Mouse (Mus musculus): ENCODE results near the gene Abca4. TPM values are rescaled to one million over a fixed set of nuclear protein-coding genes. Genes with fewer than 3 reads are reported as not detected.

Abca4 gene
- polyA plus RNA-seq, 1 experiment: not detected

DNA sequence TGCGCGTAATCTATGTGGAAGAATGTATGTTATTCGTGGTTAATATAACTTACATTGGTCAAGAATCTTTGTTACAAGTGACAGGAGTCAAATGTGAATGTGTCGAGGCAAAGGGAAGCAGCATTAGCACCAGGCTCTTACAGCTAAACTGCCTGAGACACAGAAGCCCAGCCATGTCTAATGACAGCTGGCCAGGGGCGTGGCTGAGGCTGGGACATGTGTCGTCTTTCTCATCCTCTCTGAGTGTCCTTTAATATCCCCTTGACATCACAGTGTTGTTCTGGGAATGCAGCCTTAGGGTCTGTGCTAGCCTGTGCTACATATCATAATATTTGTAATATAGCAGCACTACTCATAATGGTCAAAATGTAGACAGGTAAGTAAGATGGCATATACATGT, 3.7 kb upstream of the Abca4 start:
- Histone ChIP-seq H3K27ac (ENCODE audit: control insufficient read depth, insufficient read depth, low read depth, low read length, poor library complexity) (no peak overlapping the region), H3K4me3 (replicated peaks; ENCODE audit: control insufficient read depth, low read depth, low read length) (no peak overlapping the region), H3K4me1 (ENCODE audit: control insufficient read depth, insufficient read depth, low read length) (no peaks in the 10 kb centered on the region; the same call in 1 of the 2 replicates)
- TF ChIP-seq POLR2A (IDR thresholded peaks at IDR 0.05; ENCODE audit: borderline replicate concordance, control insufficient read depth, low read depth, low read length): no peak
- no peak for TF ChIP-seq CTCF (IDR thresholded peaks at IDR 0.05; ENCODE audit: control insufficient read depth, insufficient read depth, low read length)
- 81% methylated on average over 6 of the region's 6 CpGs for WGBS

DNA sequence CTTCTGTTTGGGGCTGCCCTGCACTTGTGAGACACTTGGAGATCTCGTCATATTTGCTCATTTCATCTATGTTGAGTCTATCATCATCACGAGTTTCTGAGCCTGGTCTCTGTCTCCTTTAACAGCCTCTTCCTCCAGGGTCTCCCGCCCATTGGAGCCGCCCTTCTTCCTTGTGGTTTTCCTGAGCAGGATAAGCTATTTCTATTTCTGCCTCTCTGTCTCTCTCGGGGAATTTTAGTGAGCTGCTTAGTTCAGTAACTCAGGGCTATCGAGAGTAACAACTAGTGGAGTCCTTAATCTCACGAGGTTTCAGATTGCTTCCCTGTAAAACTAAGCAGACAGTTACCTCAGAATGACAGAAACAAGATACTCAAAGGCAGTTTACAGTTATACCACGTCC, 1.1 kb upstream of the Abca4 start:
- no peak overlapping the region for H3K4me3 ChIP-seq (replicated peaks; ENCODE audit: control insufficient read depth, low read depth, low read length)
- TF ChIP-seq CTCF (IDR thresholded peaks at IDR 0.05; ENCODE audit: control insufficient read depth, insufficient read depth, low read length) (no peak), POLR2A (IDR thresholded peaks at IDR 0.05; ENCODE audit: borderline replicate concordance, control insufficient read depth, low read depth, low read length) (no peak)
- no peaks in the 10 kb centered on the region; the same call in 1 of the 2 replicates for H3K4me1 ChIP-seq (ENCODE audit: control insufficient read depth, insufficient read depth, low read length)
- 4% methylated on average over 8 of the region's 8 CpGs for WGBS
- H3K27ac ChIP-seq (ENCODE audit: control insufficient read depth, insufficient read depth, low read depth, low read length, poor library complexity): no peak overlapping the region

DNA sequence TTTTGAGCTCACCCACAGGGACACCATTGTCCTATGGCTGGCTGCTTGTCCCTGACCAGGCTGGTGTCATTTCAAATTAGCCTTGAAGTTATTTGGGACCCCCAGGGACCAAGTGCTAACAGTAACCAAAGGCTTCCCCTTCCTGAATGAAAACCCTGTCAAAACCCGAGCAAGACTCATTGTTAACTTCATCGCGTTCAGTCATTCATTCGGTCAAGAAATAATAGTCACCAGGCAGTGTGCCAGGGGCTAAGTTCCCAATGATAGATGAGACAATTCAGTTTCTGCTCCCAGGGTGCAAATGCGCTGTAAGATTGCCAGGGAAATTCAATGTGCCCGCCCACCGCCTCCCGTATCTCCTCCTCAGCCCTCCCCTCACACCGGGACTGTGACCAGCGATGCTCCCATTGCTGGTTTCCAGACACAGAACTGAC, 2.0 kb downstream of the Abca4 start:
- H3K4me1 ChIP-seq (ENCODE audit: control insufficient read depth, insufficient read depth, low read length): no peaks in the 10 kb centered on the region; the same call in 1 of the 2 replicates
- H3K4me3 ChIP-seq (replicated peaks; ENCODE audit: control insufficient read depth, low read depth, low read length): no peak overlapping the region
- no peak overlapping the region for H3K27ac ChIP-seq (ENCODE audit: control insufficient read depth, insufficient read depth, low read depth, low read length, poor library complexity)
- TF ChIP-seq POLR2A (IDR thresholded peaks at IDR 0.05; ENCODE audit: borderline replicate concordance, control insufficient read depth, low read depth, low read length): no peak
- no peak for TF ChIP-seq CTCF (IDR thresholded peaks at IDR 0.05; ENCODE audit: control insufficient read depth, insufficient read depth, low read length)
- 82% methylated on average over 10 of the region's 10 CpGs for WGBS

DNA sequence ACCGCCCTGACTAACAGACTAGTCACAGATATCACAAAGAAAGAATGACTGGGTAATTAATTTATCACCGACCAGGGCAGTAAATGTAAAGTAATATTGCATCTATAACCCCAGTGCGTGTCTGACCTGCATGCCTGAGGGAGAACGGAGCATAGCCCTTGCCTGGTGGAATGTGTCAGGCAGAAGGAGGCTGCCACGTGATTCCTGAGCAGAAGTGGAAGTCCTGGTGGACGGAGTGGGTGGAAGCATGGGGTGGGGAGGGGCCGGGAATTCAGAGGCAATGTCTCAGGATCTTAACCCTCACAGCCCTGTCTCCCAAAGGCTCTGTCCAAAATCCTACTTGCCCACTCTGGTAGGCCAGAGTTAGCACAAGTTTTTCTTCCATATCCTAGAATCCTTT, 3.2 kb downstream of the Abca4 start:
- TF ChIP-seq CTCF (IDR thresholded peaks at IDR 0.05; ENCODE audit: control insufficient read depth, insufficient read depth, low read length) (no peak), POLR2A (IDR thresholded peaks at IDR 0.05; ENCODE audit: borderline replicate concordance, control insufficient read depth, low read depth, low read length) (no peak)
- Histone ChIP-seq H3K27ac (ENCODE audit: control insufficient read depth, insufficient read depth, low read depth, low read length, poor library complexity) (no peak overlapping the region), H3K4me3 (replicated peaks; ENCODE audit: control insufficient read depth, low read depth, low read length) (no peak overlapping the region), H3K4me1 (ENCODE audit: control insufficient read depth, insufficient read depth, low read length) (no peaks in the 10 kb centered on the region)
- WGBS: 74% methylated on average over 7 of the region's 7 CpGs

DNA sequence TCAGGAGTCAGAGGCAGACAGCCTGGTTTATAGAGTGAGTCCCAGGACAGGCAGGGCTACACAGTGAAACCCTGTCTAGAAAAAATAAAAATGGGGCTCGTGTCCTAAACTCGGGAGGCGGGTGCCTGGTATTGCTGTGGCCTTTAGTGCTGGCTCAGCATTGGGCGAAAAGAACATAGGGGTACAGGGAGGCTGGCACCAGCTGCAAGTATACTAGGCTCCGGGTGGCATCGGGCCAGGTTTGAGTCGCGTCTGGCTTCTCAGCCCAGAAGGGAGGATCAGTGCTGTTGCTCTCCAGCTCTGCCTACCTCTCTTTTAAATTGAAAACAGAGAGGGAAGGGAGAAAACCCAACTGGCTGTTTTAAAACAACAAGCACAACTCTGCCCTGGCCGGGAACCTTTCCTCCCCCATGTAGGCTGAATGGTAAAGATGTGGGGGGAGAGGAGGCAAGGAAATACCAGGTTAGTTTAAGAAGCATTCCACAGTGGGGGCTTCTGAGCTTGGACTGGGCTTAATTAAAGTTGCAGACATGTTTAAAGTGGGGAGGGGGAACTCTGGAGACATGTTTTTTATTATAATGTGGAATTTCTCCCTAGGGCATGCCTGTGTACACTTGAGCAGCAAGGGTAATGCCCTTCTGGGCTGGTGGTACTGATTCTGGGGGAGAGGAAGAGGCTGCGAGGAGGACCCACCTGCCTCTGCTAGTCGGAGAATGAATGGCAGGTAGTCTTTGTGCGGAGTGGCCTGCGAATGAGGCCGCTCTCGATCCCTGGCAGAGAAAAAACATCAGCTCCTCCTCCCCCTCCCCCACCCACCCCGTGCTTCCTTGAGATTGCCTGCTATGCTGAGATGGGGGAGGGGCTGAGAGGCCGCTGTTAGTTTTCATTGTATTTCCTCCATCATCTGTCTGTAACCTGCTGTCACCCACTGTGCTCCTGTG, 3.9 kb downstream of the Abca4 start:
- WGBS: 52% methylated on average over 17 of the region's 17 CpGs
- TF ChIP-seq POLR2A (IDR thresholded peaks at IDR 0.05; ENCODE audit: borderline replicate concordance, control insufficient read depth, low read depth, low read length) (no peak), CTCF (IDR thresholded peaks at IDR 0.05; ENCODE audit: control insufficient read depth, insufficient read depth, low read length) (no peak)
- H3K27ac ChIP-seq (ENCODE audit: control insufficient read depth, insufficient read depth, low read depth, low read length, poor library complexity): no peak overlapping the region

DNA sequence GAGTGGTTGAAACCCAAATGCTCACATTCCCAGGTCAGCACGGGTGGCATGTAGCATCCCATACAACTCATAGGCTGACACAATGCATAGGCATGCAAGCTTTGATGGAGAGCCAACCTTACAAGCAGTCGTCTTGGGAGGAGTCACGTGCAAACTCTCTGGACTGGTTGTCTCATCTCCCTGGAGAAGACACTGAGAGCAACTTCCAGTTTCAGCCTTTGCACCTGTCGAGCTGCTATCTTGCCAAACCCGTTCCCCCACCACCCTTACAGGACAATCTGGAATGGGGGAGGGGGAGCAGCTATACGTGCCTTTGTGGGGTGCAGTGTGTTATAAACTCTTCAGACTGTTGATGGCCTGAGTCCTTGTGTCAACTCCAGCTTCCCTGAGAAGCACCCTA, 4.9 kb downstream of the Abca4 start:
- Histone ChIP-seq H3K27ac (ENCODE audit: control insufficient read depth, insufficient read depth, low read depth, low read length, poor library complexity) (no peak overlapping the region), H3K4me3 (replicated peaks; ENCODE audit: control insufficient read depth, low read depth, low read length) (no peak overlapping the region), H3K4me1 (ENCODE audit: control insufficient read depth, insufficient read depth, low read length) (no peaks in the 10 kb centered on the region)
- WGBS: 71% methylated on average over 6 of the region's 6 CpGs
- TF ChIP-seq CTCF (IDR thresholded peaks at IDR 0.05; ENCODE audit: control insufficient read depth, insufficient read depth, low read length) (no peak), POLR2A (IDR thresholded peaks at IDR 0.05; ENCODE audit: borderline replicate concordance, control insufficient read depth, low read depth, low read length) (no peak)

More for the DNA sequence above, 3.9 kb downstream of the Abca4 start:
- no peaks in the 10 kb centered on the region for H3K4me1 ChIP-seq (ENCODE audit: control insufficient read depth, insufficient read depth, low read length)
- H3K4me3 ChIP-seq (replicated peaks; ENCODE audit: control insufficient read depth, low read depth, low read length): no peak overlapping the region

DNA sequence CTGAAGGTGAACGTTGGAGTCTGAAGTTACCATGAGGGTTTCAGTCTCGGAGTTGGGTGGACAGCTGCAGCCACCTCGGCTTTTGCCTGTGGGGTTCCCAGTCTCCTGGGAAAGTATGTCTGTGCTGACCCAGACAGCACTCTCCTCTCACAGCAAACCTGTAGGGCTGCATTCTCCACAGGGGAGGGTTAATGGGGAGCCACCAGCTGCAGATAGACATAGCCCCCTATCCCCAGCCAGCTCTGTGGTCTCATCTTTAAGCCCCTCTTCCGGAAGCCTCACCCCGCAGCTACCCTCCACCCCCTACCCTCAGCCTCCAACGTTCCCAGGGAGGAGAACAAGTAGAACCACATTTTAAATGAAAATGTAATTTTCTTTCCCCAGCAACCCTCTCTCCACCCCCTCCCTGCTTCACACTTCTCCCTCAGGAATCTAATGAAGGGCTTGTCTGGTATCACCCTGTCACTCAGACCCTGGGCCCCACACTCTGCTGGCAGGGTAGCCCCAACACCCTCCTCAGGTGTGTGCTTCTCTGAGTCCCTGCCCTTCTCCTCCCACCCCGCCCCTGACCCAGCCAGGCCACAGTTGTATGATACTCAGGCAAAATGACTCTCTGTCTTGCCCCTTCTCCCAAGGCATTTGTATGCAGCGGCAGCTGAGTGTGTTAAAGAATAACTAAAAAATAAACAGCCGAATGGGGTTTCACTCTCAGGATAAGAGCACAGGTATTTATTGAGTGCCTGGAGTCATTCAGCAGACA, 14.4 kb downstream of the Abca4 start:
- Histone ChIP-seq H3K4me1 (ENCODE audit: control insufficient read depth, insufficient read depth, low read length) (no peaks in the 10 kb centered on the region), H3K4me3 (replicated peaks; ENCODE audit: control insufficient read depth, low read depth, low read length) (no peak overlapping the region), H3K27ac (ENCODE audit: control insufficient read depth, insufficient read depth, low read depth, low read length, poor library complexity) (no peak overlapping the region)
- WGBS: 80% methylated on average over 9 of the region's 9 CpGs
- TF ChIP-seq CTCF (IDR thresholded peaks at IDR 0.05; ENCODE audit: control insufficient read depth, insufficient read depth, low read length): no peak
- no peak for TF ChIP-seq POLR2A (IDR thresholded peaks at IDR 0.05; ENCODE audit: borderline replicate concordance, control insufficient read depth, low read depth, low read length)

DNA sequence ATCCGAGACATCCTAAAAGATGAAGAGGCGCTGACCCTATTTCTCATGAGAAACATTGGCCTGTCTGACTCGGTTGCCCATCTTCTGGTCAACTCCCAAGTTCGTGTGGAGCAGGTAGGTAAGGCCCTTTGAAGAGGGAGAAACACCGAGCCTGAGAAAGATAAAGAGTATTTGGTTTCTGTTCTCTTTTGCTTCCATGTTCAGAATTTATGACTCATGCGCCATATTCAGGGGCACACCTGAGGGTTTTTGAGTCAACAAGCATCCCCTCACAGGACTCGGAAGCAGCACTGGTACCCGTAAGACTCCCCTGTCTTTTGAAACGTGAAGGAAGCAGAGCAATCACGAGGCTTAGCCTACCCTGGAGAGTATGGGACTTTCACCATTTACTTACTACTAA, 18.3 kb downstream of the Abca4 start:
- Histone ChIP-seq H3K27ac (ENCODE audit: control insufficient read depth, insufficient read depth, low read depth, low read length, poor library complexity) (no peak overlapping the region), H3K4me3 (replicated peaks; ENCODE audit: control insufficient read depth, low read depth, low read length) (no peak overlapping the region), H3K4me1 (ENCODE audit: control insufficient read depth, insufficient read depth, low read length) (no peaks in the 10 kb centered on the region)
- TF ChIP-seq POLR2A (IDR thresholded peaks at IDR 0.05; ENCODE audit: borderline replicate concordance, control insufficient read depth, low read depth, low read length) (no peak), CTCF (IDR thresholded peaks at IDR 0.05; ENCODE audit: control insufficient read depth, insufficient read depth, low read length) (no peak)
- WGBS: 77% methylated on average over 10 of the region's 10 CpGs

All from bone marrow, adult 2 months (tissue).